Mouse (Mus musculus): Measurements from ENCODE around the gene Pdgfc.
"Not testable (repeated sequence)": the region's sequence is repeated elsewhere in the genome, so short reads cannot be mapped to it uniquely, and the experiment has no call there.

The Pdgfc gene

DNA sequence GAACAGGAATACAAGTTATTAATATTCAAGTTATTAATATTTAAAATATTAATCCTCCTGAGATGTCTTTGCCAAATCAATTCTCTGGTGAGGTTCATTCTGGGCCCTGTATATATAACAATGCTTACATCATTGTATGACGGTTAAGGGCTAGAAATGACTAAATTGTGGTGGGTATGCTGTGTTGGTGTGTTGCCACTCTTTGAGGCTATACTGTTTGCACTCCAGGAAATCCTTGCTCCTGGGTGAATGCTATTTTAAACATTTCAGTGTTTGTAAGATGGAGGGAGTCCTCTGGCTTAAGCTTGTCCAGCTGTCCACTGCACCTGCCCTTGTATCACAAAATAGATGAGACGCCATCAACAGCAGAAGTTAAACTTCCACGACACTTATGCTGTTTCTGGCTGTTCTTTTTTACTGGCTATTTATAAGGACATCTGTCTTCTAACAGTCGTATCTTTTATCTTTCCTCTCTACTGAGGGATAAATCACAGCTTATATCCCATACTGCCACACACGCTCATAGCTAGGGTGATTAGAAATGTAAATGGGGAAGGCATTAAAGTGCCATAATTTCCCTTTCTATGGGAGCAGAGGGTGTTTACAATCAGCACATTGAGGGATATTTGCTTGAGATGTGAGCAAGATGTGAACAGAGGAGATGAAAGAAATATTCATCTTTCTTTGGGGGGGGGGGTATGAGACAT is 9.3 kb downstream of the Pdgfc start:
- DNase-seq (ENCODE audit: low spot score) = no peak

DNA sequence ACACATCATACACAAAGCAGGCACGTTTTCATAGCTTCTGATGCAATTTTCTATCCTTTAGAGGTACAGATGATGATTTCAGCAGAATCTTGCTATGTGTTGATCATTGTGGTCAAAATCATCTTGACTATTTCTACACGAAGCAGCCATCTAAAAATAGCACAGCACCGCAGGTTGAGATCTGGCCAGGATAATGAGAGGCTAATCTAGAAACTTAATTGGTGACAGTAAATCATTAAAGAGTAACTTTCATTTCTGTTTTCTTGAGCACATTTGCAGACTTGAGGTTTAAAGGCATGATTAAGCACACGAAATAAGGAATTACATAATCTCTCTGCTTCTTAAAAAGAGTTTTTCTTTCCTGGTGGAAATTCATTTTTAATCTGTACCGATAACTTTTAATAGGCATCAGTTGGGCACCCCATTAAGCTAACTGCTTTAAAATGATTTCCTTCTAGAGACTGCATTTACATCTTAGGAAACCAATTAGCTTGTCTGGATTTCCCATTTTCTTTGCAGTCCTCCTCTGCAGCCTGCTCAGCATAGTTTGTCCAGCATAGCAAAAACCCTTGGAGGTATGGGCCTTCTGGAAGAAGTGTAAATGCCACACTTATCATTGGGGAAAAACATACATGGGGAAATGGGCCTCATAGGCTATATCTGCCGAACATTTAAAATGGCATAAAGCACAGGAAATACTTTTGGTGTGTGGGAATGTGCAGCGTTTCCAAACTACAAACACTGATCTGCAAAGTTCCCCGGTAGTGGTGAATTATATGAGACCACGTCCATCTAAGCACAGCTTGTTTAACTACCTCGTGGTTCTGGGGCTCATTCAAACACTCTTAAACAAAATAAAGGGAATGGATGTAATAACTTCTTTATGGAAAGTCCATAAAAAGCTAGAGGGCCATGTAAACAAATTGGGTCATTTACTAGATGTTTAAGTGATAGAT is 10.7 kb downstream of the Pdgfc start:
- DNase-seq (ENCODE audit: low spot score) = no peak

- DNase-seq (ENCODE audit: low spot score) = no peak
Observed at GRCm38 (mm10) chr3:81051522-81051921, 15.3 kb downstream of the Pdgfc start.

DNA sequence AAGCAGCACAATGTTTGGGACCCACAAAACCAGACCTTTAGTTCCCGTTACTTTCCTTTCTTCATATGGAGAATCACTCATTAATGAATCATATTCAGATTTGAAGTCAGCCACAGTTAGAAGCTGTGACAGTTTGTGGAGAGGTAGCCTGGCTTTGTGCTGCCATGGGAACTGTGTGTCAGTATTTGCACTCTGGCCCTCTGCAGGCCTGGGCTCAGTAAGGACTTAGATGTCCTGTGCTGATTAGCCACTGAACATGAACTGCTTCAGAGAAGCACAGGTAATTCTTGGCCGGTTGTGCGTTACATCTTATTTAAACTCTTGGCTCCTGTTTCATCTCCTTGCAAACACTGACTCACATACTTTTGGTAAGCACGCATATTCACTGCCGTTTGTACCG is 16.2 kb downstream of the Pdgfc start:
- no peak for DNase-seq (ENCODE audit: low spot score)

DNA sequence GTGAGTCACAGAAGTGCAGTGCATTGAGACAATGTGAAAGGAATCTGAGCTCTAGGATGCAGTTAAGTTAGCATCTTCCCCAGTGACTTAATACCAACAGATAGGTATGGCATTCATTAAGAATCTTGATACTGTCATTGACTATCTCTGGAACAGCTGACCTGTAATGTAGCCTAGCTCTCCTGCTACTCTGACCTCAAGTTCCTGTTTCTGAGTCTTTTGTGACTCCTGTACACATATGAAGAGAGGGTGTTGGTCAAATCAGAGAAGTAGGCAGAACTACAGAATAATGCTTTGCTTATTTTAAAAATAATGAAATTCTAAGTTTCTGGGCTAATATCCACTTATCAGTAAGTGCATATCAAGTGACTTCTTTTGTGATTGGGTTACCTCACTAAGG is 17.9 kb downstream of the Pdgfc start:
- no peak for DNase-seq (ENCODE audit: low spot score)

DNA sequence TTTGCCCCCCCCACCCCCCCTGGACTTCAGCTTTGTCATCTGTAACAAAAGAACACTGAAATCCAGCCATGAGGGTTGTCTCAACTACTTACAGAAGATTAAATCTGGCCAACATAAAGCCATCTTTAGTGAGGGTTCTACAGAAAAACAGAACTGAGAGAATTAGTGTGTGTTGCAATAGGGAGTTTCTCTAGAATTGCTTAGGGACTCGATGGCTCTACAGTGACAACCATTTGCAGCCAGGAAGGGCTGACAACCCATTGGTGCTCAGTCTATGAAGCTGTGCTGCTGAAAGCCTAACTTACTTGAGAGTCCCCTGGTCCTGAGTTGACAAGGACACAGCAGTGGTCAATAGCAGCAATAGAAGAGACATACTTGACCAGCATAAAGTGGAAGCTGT is 21.5 kb downstream of the Pdgfc start:
- no peak for DNase-seq (ENCODE audit: low spot score)

DNA sequence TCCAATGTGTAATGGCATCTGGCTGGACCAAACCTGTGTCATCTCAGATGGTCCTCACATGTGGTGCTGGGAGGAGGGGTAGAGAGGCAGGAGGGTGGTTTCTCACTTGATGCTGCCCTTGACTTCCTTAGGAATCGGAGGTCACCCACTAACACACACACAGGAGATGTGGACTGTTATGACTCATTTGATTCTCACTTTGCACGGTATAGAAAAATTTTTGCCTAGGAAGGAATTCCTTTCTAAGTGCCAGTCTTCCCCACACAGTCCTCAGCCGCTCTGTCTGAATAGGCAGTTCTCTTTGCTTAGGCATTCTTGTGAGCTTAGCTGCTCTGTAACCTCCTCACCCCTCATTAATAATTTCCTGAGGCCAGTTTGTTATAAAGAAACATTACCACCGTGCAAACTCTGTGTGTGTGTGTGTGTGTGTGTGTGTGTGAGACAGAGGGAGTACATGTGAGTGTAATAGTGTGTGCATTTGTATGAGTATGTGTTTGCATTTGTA is 22.4 kb downstream of the Pdgfc start:
- no peak for DNase-seq (ENCODE audit: low spot score)

DNA sequence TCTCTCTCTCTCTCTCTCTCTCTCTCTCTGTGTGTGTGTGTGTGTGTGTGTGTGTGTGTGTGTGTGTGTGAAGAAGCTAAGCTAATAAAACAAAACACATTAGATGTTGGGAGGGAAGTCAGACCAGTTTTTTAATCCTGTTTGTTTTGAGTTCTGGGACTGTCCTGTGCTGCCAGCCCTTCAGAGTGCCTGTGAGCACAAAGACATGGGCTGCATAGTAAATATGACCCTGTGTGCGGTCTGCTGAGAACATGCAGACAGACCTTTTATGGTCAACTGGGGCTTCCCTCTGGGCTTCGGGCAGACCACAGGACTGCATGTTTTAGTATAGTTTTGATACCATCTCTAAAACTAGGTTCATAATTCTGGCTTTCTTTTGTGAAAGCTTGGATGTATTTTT is 32.3 kb downstream of the Pdgfc start:
- DNase-seq (ENCODE audit: low spot score) = no peak

DNA sequence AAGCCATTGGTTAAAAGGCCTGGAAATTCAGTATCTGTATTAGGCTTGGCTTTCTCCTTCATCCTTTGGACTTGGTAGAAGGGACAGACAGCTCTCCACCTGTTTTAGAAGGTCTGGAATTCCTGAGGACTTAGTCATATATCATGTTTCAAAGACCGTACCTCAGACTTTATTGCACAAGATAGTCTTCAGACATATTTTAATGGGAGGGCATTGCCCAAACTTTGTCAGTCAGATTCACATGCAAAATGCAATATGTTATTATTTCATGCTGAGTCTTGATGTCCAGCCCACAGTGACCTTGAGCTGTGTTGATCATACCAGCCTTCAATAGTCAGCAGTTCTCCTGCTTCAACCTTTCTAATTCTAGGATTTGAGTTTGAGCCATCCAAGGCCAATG is 64.9 kb downstream of the Pdgfc start:
- DNase-seq (ENCODE audit: low spot score) = no peak

- no peak for DNase-seq (ENCODE audit: low spot score)
Observed at GRCm38 (mm10) chr3:81102158-81102876, 66.1 kb downstream of the Pdgfc start.

DNA sequence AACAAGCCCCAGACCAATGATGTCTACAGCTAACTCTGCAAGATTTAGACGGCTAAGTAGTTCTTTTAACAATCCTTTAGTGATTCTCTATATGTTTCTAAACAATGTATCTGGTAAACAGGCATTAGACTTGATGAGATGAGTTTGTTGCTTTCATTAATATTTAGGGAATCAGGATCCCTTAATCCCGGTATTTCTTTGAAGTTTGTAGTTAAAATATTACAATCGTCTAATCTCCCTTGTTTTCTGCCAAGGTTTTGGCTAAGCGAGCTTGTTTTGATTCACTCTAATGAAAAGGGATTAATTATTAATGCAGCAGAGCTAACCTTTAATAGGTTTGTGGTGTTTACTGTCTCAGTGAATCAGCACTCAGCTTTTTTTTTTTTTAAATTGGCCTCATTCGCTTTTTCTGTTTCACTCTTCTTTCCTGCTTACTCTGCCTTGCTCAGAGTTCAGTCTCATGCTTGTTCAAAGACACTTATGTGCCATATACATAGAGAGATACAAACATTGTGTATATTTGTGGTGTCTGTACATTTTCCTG is 66.7 kb downstream of the Pdgfc start:
- DNase-seq (ENCODE audit: low spot score) = no peak

- no peak for DNase-seq (ENCODE audit: low spot score)
Observed at GRCm38 (mm10) chr3:81107515-81107914, 71.3 kb downstream of the Pdgfc start.

DNA sequence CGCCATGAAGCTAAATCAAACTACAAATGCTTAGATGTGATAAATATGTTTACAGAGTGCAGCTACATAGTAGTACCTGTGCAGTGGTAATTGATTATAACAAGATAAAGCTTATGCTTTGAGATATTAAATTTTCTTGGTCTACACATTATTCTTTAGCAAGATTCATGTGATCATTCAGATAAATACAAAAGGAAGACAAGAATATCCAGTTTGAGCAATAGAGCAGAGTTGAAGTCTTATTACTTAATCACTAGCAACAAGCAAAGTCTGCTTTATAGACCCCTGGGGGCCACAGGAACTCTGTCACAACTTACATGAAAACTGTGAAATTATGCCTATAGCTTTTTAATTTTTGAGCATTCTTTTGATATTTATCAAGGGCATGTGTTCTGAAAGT is 74.8 kb downstream of the Pdgfc start:
- no peak for DNase-seq (ENCODE audit: low spot score)

- DNase-seq (ENCODE audit: low spot score) = no peak
Observed at GRCm38 (mm10) chr3:81112892-81113291, 76.7 kb downstream of the Pdgfc start.

DNA sequence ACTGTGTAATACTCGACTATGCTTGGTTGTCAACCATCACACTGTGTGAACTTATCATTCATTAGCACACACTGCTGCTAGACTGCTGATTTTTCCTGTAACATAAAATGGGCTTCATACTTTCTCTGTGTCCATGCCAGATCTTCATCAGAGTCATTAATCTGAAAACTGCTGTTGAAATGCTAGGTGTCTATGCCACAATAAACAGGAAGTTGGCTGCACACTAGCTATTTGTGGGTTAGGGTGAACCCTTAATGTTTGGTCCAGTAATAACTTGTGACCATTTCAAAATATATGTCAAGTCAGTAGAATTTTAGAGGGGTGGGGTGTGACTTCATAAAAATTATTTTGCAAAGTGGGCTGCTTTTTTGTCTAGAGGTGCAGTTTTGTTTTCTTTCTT is 84.4 kb downstream of the Pdgfc start:
- peak; percentile 16 for DNase-seq (ENCODE audit: low spot score)

- no peak for DNase-seq (ENCODE audit: low spot score)
Observed at GRCm38 (mm10) chr3:81121731-81122130, 85.5 kb downstream of the Pdgfc start.

DNA sequence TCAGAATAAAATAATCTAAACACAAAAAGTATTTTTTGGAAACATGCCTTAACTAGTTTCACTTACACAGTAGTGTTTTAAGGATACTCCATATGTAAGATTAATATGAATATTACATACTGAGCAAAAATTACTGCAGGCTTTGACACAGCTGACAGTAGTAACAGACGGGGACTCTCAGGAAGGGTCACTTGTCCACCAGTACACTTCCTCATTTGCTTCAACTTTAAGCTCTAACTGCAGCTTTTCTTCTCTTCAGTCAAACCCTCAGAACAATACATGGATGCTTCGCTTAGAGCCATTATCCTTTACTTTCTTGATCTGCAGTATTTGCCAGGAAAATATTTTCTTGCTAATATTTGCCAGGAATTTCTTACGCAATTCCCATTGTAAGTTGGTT is 87.2 kb downstream of the Pdgfc start:
- peak; percentile 9 for DNase-seq (ENCODE audit: low spot score)

- peak; percentile 28 for DNase-seq (ENCODE audit: low spot score)
Observed at GRCm38 (mm10) chr3:81127013-81127412, 90.8 kb downstream of the Pdgfc start.

- peak; percentile 47 for DNase-seq (ENCODE audit: low spot score)
Observed at GRCm38 (mm10) chr3:81136985-81137384, 100.8 kb downstream of the Pdgfc start.

- not testable (repeated sequence) for DNase-seq (ENCODE audit: low spot score)
Observed at GRCm38 (mm10) chr3:81138030-81138429, 101.8 kb downstream of the Pdgfc start.

GRCm38 (mm10) chr3:81143730-81144129 is 107.5 kb downstream of the Pdgfc start:
- no peak for DNase-seq (ENCODE audit: low spot score)

GRCm38 (mm10) chr3:81149109-81149521 is 112.9 kb downstream of the Pdgfc start:
- no peak for DNase-seq (ENCODE audit: low spot score)
